Mouse (Mus musculus) testis, adult 2 months (tissue): Measurements from ENCODE around the gene Tor4a.

Experiments
- CTCF ChIP-seq: fragments of 200-500 bp; IDR thresholded peaks from 2 replicates; pipeline ENCODE4 v1.5.1; 2012; ENCODE audit warnings: low read depth, mild to moderate bottlenecking, inconsistent platforms, low read length, moderate library complexity; ENCODE audit not compliant: control insufficient read depth, insufficient read depth, insufficient replicate concordance
- POLR2A ChIP-seq: fragments of 200-500 bp; IDR thresholded peaks from 2 replicates; pipeline ENCODE4 v1.6.1; 2012; ENCODE audit warnings: low read depth, mild to moderate bottlenecking, inconsistent platforms, low read length, moderate library complexity; ENCODE audit not compliant: control insufficient read depth

- TF ChIP-seq POLR2A (no peak), CTCF (no peak)
Measured at GRCm38 (mm10) chr2:25187841-25188240, 8.8 kb downstream of the Tor4a start.
